Mouse (Mus musculus): ENCODE results near the gene Sh3bgrl2. TPM values are rescaled to one million over a fixed set of nuclear protein-coding genes. Genes with fewer than 3 reads are reported as not detected.

The Sh3bgrl2 gene
- polyA plus RNA-seq, 1 experiment from 2014 or later = 11.1 TPM

GRCm38 (mm10) chr9:83625085-83625484, 77.0 kb downstream of the Sh3bgrl2 start:
- Histone ChIP-seq H3K4me1 (ENCODE audit: control insufficient read depth, insufficient read depth, low read length) (no peaks in the 10 kb centered on the region), H3K27ac (ENCODE audit: low read length) (no peak overlapping the region), H3K9me3 (replicated peaks; ENCODE audit: control insufficient read depth, low read length) (no peaks in the 10 kb centered on the region), H3K4me3 (ENCODE audit: low read length) (no peak overlapping the region), H3K27me3 (ENCODE audit: control insufficient read depth, insufficient read depth, low read length) (no peaks in the 10 kb centered on the region), H3K9ac (ENCODE audit: low read length) (no peak overlapping the region), H3K4me2 (ENCODE audit: low read depth, low read length) (no peak overlapping the region), H3K36me3 (ENCODE audit: control insufficient read depth, insufficient read depth) (no peaks in the 10 kb centered on the region)
- WGBS = 72% methylated on average over 5 of the region's 5 CpGs
- no peak for ATAC-seq (replicated peaks; ENCODE audit: extremely low read depth, insufficient read depth, low FRiP score)

DNA sequence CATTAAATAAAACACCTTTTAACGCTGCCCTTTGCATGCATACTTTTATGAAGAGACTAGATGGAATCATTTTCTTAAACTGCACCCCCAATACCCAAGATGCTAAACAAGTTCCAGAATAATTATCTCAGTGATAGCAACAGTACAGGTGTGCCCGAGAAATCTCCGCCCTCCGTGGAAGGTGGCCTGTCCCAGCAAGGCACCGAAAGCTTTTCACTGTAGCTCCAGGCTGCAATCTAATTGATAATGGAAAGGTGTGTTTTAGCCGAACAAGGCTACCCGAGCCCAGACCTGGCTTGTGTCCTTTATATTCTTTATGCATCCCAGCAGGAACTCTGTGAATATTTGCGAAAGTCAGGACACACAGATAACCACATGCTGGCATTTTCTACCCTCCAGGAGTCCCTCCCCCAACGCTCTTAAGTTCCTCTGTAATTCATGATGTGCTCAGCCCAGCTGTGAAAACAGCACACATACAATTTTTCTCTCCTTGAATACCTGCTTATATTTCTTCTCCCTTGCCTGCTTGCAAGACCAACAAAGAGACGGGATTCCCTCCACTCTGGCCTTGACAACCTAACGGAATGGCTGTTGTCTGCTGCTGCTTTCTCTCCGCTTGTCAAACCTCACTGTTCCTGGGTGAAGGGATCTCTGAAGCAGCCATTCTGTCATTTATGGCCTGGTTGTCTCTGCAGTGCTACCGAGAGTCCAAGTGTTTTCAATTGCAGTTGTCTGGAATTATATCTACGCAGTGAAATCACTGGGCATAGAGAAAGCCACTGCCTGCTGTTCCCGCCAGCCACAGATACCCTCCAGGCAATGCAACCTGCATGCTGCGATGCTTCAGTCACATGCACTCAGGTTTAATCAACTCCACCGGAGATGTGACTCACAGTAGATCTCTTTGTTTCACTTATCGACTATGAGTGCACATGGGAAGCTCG, 80.8 kb downstream of the Sh3bgrl2 start:
- H3K9ac ChIP-seq (ENCODE audit: low read length) = no peak overlapping the region
- no peak for ATAC-seq (replicated peaks; ENCODE audit: extremely low read depth, insufficient read depth, low FRiP score)

DNA sequence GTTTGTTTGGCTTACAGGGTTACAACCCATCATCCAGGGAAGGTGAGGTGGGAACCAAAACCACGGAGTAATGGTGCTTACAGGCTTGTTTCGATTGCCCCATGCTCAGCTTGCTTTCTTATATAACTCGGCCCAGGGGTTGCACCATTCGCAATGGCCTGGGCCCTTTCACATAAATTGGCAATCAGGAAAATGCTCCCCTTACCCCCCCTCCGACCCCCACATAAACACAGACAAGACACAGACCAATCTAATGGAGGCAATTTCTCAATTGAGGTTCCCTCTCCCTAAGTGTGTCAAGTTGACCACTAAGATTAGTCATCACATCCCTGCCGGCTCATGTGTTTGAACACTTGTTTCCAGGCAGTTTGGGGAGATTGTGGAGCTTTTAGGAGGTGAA, 82.2 kb downstream of the Sh3bgrl2 start:
- Histone ChIP-seq H3K9ac (ENCODE audit: low read length) (no peak overlapping the region), H3K9me3 (replicated peaks; ENCODE audit: control insufficient read depth, low read length) (no peaks in the 10 kb centered on the region), H3K4me2 (ENCODE audit: low read depth, low read length) (no peak overlapping the region), H3K4me3 (ENCODE audit: low read length) (no peak overlapping the region), H3K36me3 (ENCODE audit: control insufficient read depth, insufficient read depth) (no peaks in the 10 kb centered on the region), H3K27me3 (ENCODE audit: control insufficient read depth, insufficient read depth, low read length) (no peaks in the 10 kb centered on the region), H3K27ac (ENCODE audit: low read length) (no peak overlapping the region), H3K4me1 (ENCODE audit: control insufficient read depth, insufficient read depth, low read length) (no peaks in the 10 kb centered on the region)
- ATAC-seq (replicated peaks; ENCODE audit: extremely low read depth, insufficient read depth, low FRiP score) = no peak
- 79% methylated on average over 6 of the region's 6 CpGs for WGBS

More for the DNA sequence above, 80.8 kb downstream of the Sh3bgrl2 start:
- Histone ChIP-seq H3K4me2 (ENCODE audit: low read depth, low read length) (peak overlapping the region; percentile 29; the same call in 1 of the 2 replicates), H3K27ac (ENCODE audit: low read length) (no peak overlapping the region), H3K9me3 (replicated peaks; ENCODE audit: control insufficient read depth, low read length) (no peaks in the 10 kb centered on the region), H3K4me3 (ENCODE audit: low read length) (no peak overlapping the region), H3K4me1 (ENCODE audit: control insufficient read depth, insufficient read depth, low read length) (no peaks in the 10 kb centered on the region), H3K27me3 (ENCODE audit: control insufficient read depth, insufficient read depth, low read length) (no peaks in the 10 kb centered on the region), H3K36me3 (ENCODE audit: control insufficient read depth, insufficient read depth) (no peaks in the 10 kb centered on the region)
- 34% methylated on average over 19 of the region's 19 CpGs for WGBS

DNA sequence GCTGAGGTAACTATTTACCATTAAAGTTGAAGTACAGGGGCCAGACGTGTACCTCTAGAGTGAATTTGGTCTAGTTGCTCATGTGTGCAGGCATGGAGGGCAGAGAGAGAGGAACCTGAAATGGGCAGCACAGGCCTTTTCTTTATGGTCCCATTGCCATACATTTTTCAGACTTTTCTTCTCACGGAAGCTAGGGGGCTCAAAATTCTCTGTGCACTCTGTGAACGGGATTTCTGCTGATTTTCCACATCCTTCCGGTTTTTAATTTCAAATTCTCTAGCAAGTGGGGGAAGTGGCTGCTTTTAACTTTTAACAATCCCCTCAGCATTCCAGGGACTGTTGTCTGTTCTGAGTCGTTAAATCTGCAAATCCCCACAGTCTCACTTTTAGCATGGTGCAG, 83.8 kb downstream of the Sh3bgrl2 start:
- Histone ChIP-seq H3K4me3 (ENCODE audit: low read length) (no peak overlapping the region), H3K9ac (ENCODE audit: low read length) (no peak overlapping the region), H3K9me3 (replicated peaks; ENCODE audit: control insufficient read depth, low read length) (0 out of 2 replicates have a peak, but pooled peaks cover 2% of the 10 kb centered on the region), H3K4me2 (ENCODE audit: low read depth, low read length) (no peak overlapping the region), H3K36me3 (ENCODE audit: control insufficient read depth, insufficient read depth) (no peaks in the 10 kb centered on the region), H3K27me3 (ENCODE audit: control insufficient read depth, insufficient read depth, low read length) (no peaks in the 10 kb centered on the region), H3K4me1 (ENCODE audit: control insufficient read depth, insufficient read depth, low read length) (no peaks in the 10 kb centered on the region), H3K27ac (ENCODE audit: low read length) (no peak overlapping the region)
- WGBS = 55% methylated on average over 5 of the region's 5 CpGs
- ATAC-seq (replicated peaks; ENCODE audit: extremely low read depth, insufficient read depth, low FRiP score) = no peak

GRCm38 (mm10) chr9:83634703-83635102, 86.6 kb downstream of the Sh3bgrl2 start:
- WGBS = 56% methylated on average over 3 of the region's 3 CpGs
- Histone ChIP-seq H3K4me2 (ENCODE audit: low read depth, low read length) (no peak overlapping the region), H3K27ac (ENCODE audit: low read length) (no peak overlapping the region), H3K4me1 (ENCODE audit: control insufficient read depth, insufficient read depth, low read length) (no peaks in the 10 kb centered on the region), H3K9me3 (replicated peaks; ENCODE audit: control insufficient read depth, low read length) (0 out of 2 replicates have a peak, but pooled peaks cover 2% of the 10 kb centered on the region), H3K36me3 (ENCODE audit: control insufficient read depth, insufficient read depth) (no peaks in the 10 kb centered on the region), H3K4me3 (ENCODE audit: low read length) (no peak overlapping the region), H3K9ac (ENCODE audit: low read length) (no peak overlapping the region), H3K27me3 (ENCODE audit: control insufficient read depth, insufficient read depth, low read length) (no peaks in the 10 kb centered on the region)
- no peak for ATAC-seq (replicated peaks; ENCODE audit: extremely low read depth, insufficient read depth, low FRiP score)

GRCm38 (mm10) chr9:83635997-83636396, 87.9 kb downstream of the Sh3bgrl2 start:
- H3K4me3 ChIP-seq (ENCODE audit: low read length) = no peak overlapping the region
- H3K9ac ChIP-seq (ENCODE audit: low read length) = no peak overlapping the region
- H3K36me3 ChIP-seq (ENCODE audit: control insufficient read depth, insufficient read depth) = no peaks in the 10 kb centered on the region
- WGBS = 22% methylated on average over 7 of the region's 7 CpGs
- H3K27me3 ChIP-seq (ENCODE audit: control insufficient read depth, insufficient read depth, low read length) = no peaks in the 10 kb centered on the region
- no peak for ATAC-seq (replicated peaks; ENCODE audit: extremely low read depth, insufficient read depth, low FRiP score)
- no peak overlapping the region for H3K4me2 ChIP-seq (ENCODE audit: low read depth, low read length)
- no peak overlapping the region for H3K27ac ChIP-seq (ENCODE audit: low read length)
- 0 out of 2 replicates have a peak, but pooled peaks cover 2% of the 10 kb centered on the region for H3K9me3 ChIP-seq (replicated peaks; ENCODE audit: control insufficient read depth, low read length)
- H3K4me1 ChIP-seq (ENCODE audit: control insufficient read depth, insufficient read depth, low read length) = no peaks in the 10 kb centered on the region

- peak; percentile 18; the same call in 1 of the 2 replicates for ATAC-seq (replicated peaks; ENCODE audit: extremely low read depth, insufficient read depth, low FRiP score)
- no peaks in the 10 kb centered on the region for H3K9me3 ChIP-seq (replicated peaks; ENCODE audit: control insufficient read depth, low read length)
- H3K36me3 ChIP-seq (ENCODE audit: control insufficient read depth, insufficient read depth) = no peaks in the 10 kb centered on the region
- no peaks in the 10 kb centered on the region for H3K27me3 ChIP-seq (ENCODE audit: control insufficient read depth, insufficient read depth, low read length)
- H3K4me1 ChIP-seq (ENCODE audit: control insufficient read depth, insufficient read depth, low read length) = peaks cover 6% of the 10 kb centered on the region
- no peak overlapping the region for H3K9ac ChIP-seq (ENCODE audit: low read length)
- H3K4me2 ChIP-seq (ENCODE audit: low read depth, low read length) = no peak overlapping the region
- WGBS = 15% methylated on average over 4 of the region's 4 CpGs
- no peak overlapping the region for H3K27ac ChIP-seq (ENCODE audit: low read length)
- H3K4me3 ChIP-seq (ENCODE audit: low read length) = no peak overlapping the region
Observed at GRCm38 (mm10) chr9:83643139-83643538, 95.0 kb downstream of the Sh3bgrl2 start.

GRCm38 (mm10) chr9:83643833-83644232, 95.7 kb downstream of the Sh3bgrl2 start:
- no peak for ATAC-seq (replicated peaks; ENCODE audit: extremely low read depth, insufficient read depth, low FRiP score)
- Histone ChIP-seq H3K4me2 (ENCODE audit: low read depth, low read length) (no peak overlapping the region), H3K27ac (ENCODE audit: low read length) (no peak overlapping the region), H3K4me3 (ENCODE audit: low read length) (no peak overlapping the region), H3K9me3 (replicated peaks; ENCODE audit: control insufficient read depth, low read length) (no peaks in the 10 kb centered on the region), H3K36me3 (ENCODE audit: control insufficient read depth, insufficient read depth) (no peaks in the 10 kb centered on the region), H3K9ac (ENCODE audit: low read length) (no peak overlapping the region), H3K4me1 (ENCODE audit: control insufficient read depth, insufficient read depth, low read length) (peaks cover 6% of the 10 kb centered on the region), H3K27me3 (ENCODE audit: control insufficient read depth, insufficient read depth, low read length) (no peaks in the 10 kb centered on the region)
- 45% methylated on average over 4 of the region's 4 CpGs for WGBS

- WGBS = 85% methylated on average over 2 of the region's 2 CpGs
Observed at GRCm38 (mm10) chr9:83646215-83646614, 98.1 kb downstream of the Sh3bgrl2 start.

More at GRCm38 (mm10) chr9:83646215-83646614, 98.1 kb downstream of the Sh3bgrl2 start:
- H3K27me3 ChIP-seq (ENCODE audit: control insufficient read depth, insufficient read depth, low read length) = no peaks in the 10 kb centered on the region
- no peak overlapping the region for H3K27ac ChIP-seq (ENCODE audit: low read length)
- H3K9me3 ChIP-seq (replicated peaks; ENCODE audit: control insufficient read depth, low read length) = no peaks in the 10 kb centered on the region
- no peak overlapping the region for H3K9ac ChIP-seq (ENCODE audit: low read length)
- no peak overlapping the region for H3K4me2 ChIP-seq (ENCODE audit: low read depth, low read length)
- no peak overlapping the region for H3K4me3 ChIP-seq (ENCODE audit: low read length)
- ATAC-seq (replicated peaks; ENCODE audit: extremely low read depth, insufficient read depth, low FRiP score) = no peak
- peaks cover 6% of the 10 kb centered on the region for H3K4me1 ChIP-seq (ENCODE audit: control insufficient read depth, insufficient read depth, low read length)
- no peaks in the 10 kb centered on the region for H3K36me3 ChIP-seq (ENCODE audit: control insufficient read depth, insufficient read depth)
